Mouse (Mus musculus) hindbrain, postnatal 0 days (tissue): ENCODE results near the gene Tph2. TPM values are rescaled to one million over a fixed set of nuclear protein-coding genes. Genes with fewer than 3 reads are reported as not detected.

Source experiments
- ATAC-seq: fragments of 200-750 bp; cut with Nextera tagmentation; 2 replicates; pipeline ENCODE4 v1.8.0; 2017; ENCODE audit warnings: mild to moderate bottlenecking, moderate TSS enrichment, moderate library complexity
- DNase-seq: peaks from one replicate; pipeline ENCODE4 v3.0.0-alpha.2; 2015; ENCODE audit warnings: low spot score
- H3K27ac ChIP-seq: fragments of 300-500 bp; sonication (generic); 2 replicates; pipeline ENCODE4 v1.5.1; 2014; ENCODE audit warnings: mild to moderate bottlenecking
- H3K27me3 ChIP-seq: fragments of 300-500 bp; sonication (generic); 2 replicates; pipeline ENCODE4 v1.6.1; 2014; ENCODE audit warnings: low read length, mixed read lengths; ENCODE audit not compliant: insufficient read depth
- H3K36me3 ChIP-seq: fragments of 300-500 bp; sonication (generic); 2 replicates; pipeline ENCODE4 v1.6.1; 2014; ENCODE audit warnings: low read length, mixed read lengths; ENCODE audit not compliant: insufficient read depth
- H3K4me1 ChIP-seq: fragments of 300-500 bp; sonication (generic); 2 replicates; pipeline ENCODE4 v1.6.1; 2014; ENCODE audit warnings: antibody characterized with exemption, low read length, mixed read lengths; ENCODE audit not compliant: insufficient read depth
- H3K4me2 ChIP-seq: fragments of 300-500 bp; sonication (generic); 2 replicates; pipeline ENCODE4 v1.6.1; 2014; ENCODE audit warnings: low read depth, mild to moderate bottlenecking, low read length, moderate library complexity, mixed read lengths
- H3K4me3 ChIP-seq: fragments of 300-500 bp; sonication (generic); 2 replicates; pipeline ENCODE4 v1.5.1; 2014; ENCODE audit warnings: low read length
- H3K9ac ChIP-seq: fragments of 300-500 bp; sonication (generic); replicated peaks from 2 replicates; pipeline ENCODE4 v1.6.1; 2014; ENCODE audit warnings: mild to moderate bottlenecking, low read length, moderate library complexity, mixed read lengths
- H3K9me3 ChIP-seq: fragments of 300-500 bp; sonication (generic); 2 replicates; pipeline ENCODE4 v1.6.1; 2016; ENCODE audit warnings: low read length, mixed read lengths
- CTCF ChIP-seq: IDR thresholded peaks from 2 replicates; pipeline ENCODE4 v1.5.1; 2016; ENCODE audit warnings: antibody characterized with exemption, control low read depth, low read depth
- WGBS: fragments of 180-500 bp; shearing (Covaris S2); extraction: QIAGEN DNeasy Blood & Tissue Kit; methylation state at CpG from one replicate; pipeline ENCODE4 v1.1.7; 2014; 5-methylcytosine and 5-hydroxymethylcytosine counted together
- polyA plus RNA-seq: library from polyadenylated mRNA; unstranded; fragments of >200 nt; fragmentation: Nextera tagmentation; extraction: Ambion mirVana; gene quantifications from 2 replicates; pipeline ENCODE4 v1.2.1, GENCODE M21; 2015
- total RNA-seq: library from RNA; depleted of rRNA; stranded (reverse); fragments of >200 nt; gene quantifications from 2 replicates; pipeline ENCODE4 v1.2.3, GENCODE M21; 2014

Gene Tph2
- total and polyA plus RNA-seq, 2 experiments from 2014 or later, result 13.6 to 14.0 TPM

DNA sequence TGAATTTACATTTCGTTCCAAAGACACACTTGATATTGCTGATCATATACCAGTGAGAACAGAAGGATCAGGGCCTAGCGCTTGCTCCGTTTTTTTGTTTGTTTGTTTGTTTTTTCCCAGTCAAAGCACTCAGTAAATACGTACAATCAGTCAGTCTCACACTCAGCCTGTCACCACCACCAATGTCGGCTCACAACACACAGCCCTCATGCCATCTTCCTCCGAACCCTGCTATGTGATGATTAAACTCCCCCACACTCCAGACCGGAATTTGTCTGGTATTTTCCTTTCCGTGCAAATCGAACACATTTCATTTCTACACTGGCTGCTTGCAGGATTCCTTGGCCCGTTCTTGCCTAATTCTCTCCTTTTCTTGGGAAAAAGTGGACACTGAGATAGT, 11.5 kb downstream of the Tph2 start:
- ATAC-seq, result no peak
- H3K4me2 ChIP-seq, result no peak overlapping the region
- no peak for DNase-seq
- H3K9me3 ChIP-seq, result no peaks in the 10 kb centered on the region
- H3K27ac ChIP-seq, result no peak overlapping the region
- 82% methylated on average over 10 of the region's 10 CpGs for WGBS
- H3K36me3 ChIP-seq, result no peaks in the 10 kb centered on the region
- no peak overlapping the region for H3K9ac ChIP-seq
- H3K27me3 ChIP-seq, result no peaks in the 10 kb centered on the region
- H3K4me3 ChIP-seq, result no peak overlapping the region
- peaks cover 4% of the 10 kb centered on the region; the same call in 1 of the 2 replicates for H3K4me1 ChIP-seq
- TF ChIP-seq CTCF, result no peak

DNA sequence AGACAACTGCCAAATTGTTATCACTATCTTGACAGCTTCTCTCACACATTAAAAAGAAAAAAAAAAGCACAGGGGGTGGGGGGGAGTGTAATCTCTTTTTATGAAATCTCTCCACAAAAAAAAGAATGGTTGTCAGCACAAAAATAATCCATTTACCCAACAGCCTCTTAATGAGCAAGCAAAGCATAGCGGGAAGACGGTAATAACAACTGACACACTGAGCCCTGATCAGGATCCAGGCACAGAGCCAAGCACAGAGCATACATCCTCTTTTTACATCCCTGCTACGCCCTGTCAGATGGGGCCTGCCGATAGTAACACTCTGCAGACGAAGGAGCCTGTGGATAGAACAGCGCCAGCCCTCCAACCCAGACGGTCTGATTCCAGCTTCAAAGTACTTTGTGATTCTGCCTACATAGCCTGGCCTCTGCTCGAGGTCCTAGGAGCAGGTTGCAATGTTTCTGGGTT, 13.4 kb downstream of the Tph2 start:
- peak; percentile 84 for DNase-seq
- 22% methylated on average over 8 of the region's 8 CpGs for WGBS
- H3K4me3 ChIP-seq, result no peak overlapping the region
- peak; percentile 82 for ATAC-seq
- no peak overlapping the region for H3K9ac ChIP-seq
- H3K9me3 ChIP-seq, result no peaks in the 10 kb centered on the region
- H3K27me3 ChIP-seq, result no peaks in the 10 kb centered on the region
- H3K4me1 ChIP-seq, result peaks cover 4% of the 10 kb centered on the region; the same call in 1 of the 2 replicates
- H3K27ac ChIP-seq, result no peak overlapping the region
- no peak overlapping the region for H3K4me2 ChIP-seq
- no peak for TF ChIP-seq CTCF
- H3K36me3 ChIP-seq, result no peaks in the 10 kb centered on the region

DNA sequence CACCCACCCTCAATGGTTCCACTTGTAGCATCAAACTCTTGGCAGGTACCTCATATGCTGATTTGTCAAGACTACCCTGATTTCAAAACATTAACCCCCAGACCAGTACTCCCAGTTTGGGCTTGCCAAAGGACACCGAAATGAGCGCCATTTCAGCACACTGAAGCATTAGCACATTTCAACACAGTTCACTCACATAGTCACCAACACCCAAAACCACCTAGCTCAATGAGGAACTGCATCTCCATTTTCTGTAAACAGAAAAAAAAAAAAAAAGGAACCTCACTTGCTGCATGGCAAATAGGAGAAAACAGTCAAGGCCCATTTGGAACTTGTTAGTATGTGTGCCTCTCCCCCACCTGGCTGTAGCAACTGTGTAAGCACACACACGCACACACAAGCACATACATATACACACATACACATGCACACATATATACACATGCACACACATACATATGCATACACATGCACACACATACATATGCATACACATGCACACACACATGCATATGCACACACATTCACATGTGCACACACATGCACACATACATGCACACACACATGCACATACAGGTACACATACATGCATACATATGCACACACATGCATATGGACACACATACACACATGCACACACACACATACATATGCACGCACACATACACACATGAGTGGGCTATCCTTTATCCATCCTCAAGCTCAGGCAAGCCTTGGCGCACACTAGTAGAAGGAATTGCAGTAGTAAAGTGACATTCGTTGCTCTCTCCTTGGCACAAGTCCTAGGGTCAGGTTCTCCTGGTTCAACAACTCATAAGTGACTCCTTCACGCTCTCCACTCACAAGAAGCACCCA, 14.1 kb downstream of the Tph2 start:
- 71% methylated on average over 7 of the region's 7 CpGs for WGBS
- H3K27ac ChIP-seq, result no peak overlapping the region

DNA sequence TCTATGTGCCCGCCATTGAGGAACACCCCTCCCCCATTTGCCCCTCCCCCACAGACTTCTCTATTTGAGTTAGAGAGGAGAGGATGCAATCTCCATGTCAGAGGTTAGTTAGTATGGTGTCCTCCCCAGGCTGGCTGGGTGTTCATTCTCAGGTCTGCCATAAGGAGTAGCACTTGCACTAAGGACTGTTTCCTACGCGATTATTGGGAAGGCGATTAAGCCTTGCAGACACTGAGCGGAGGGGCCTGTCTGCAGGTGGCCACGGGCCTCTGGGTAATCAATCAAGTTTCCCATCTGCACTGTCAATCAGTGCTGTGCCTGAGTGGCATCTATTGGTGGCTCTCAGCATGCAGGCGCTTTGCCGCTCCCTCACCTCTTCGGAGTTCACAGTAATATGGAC, 15.4 kb downstream of the Tph2 start:
- 0 out of 2 replicates have a peak, but pooled peaks have one; percentile 8 for ATAC-seq
- H3K4me1 ChIP-seq, result peaks cover 4% of the 10 kb centered on the region; the same call in 1 of the 2 replicates
- no peak overlapping the region for H3K4me2 ChIP-seq
- 17% methylated on average over 9 of the region's 9 CpGs for WGBS
- H3K4me3 ChIP-seq, result no peak overlapping the region
- H3K9me3 ChIP-seq, result no peaks in the 10 kb centered on the region
- no peak for DNase-seq
- no peak overlapping the region for H3K27ac ChIP-seq
- H3K9ac ChIP-seq, result no peak overlapping the region
- TF ChIP-seq CTCF, result no peak
- H3K27me3 ChIP-seq, result no peaks in the 10 kb centered on the region
- no peaks in the 10 kb centered on the region for H3K36me3 ChIP-seq

More for the DNA sequence above, 14.1 kb downstream of the Tph2 start:
- no peak overlapping the region for H3K9ac ChIP-seq
- H3K9me3 ChIP-seq, result no peaks in the 10 kb centered on the region
- no peak overlapping the region for H3K4me2 ChIP-seq
- peaks cover 4% of the 10 kb centered on the region; the same call in 1 of the 2 replicates for H3K4me1 ChIP-seq
- H3K27me3 ChIP-seq, result no peaks in the 10 kb centered on the region
- peak; percentile 19 for ATAC-seq
- no peak overlapping the region for H3K4me3 ChIP-seq
- no peak for DNase-seq
- no peaks in the 10 kb centered on the region for H3K36me3 ChIP-seq
- no peak for TF ChIP-seq CTCF

DNA sequence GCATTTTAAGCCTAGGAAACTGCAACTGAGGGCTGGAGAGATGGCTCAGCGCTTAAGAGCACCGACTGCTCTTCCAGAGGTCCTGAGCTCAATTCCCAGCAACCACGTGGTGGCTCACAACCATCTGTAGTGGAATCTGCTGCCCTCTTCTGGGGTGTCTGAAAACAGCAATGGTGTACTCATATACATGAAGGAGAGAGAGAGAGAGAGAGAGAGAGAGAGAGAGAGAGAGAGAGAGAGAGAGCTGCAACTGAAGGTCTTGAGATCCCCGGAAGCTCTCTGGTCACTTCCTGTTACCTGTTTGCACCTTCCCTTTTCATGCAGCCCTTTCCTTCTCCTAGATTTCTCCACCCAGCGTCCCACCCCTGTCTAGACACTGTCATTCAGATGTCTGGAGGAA, 24.5 kb downstream of the Tph2 start:
- WGBS, result 77% methylated on average over 5 of the region's 5 CpGs
- DNase-seq, result no peak
- no peak overlapping the region for H3K4me2 ChIP-seq
- no peaks in the 10 kb centered on the region for H3K4me1 ChIP-seq
- no peak for ATAC-seq
- H3K27ac ChIP-seq, result no peak overlapping the region
- H3K9ac ChIP-seq, result no peak overlapping the region
- H3K27me3 ChIP-seq, result no peaks in the 10 kb centered on the region
- no peaks in the 10 kb centered on the region for H3K36me3 ChIP-seq
- no peak for TF ChIP-seq CTCF
- H3K9me3 ChIP-seq, result no peaks in the 10 kb centered on the region
- no peak overlapping the region for H3K4me3 ChIP-seq

DNA sequence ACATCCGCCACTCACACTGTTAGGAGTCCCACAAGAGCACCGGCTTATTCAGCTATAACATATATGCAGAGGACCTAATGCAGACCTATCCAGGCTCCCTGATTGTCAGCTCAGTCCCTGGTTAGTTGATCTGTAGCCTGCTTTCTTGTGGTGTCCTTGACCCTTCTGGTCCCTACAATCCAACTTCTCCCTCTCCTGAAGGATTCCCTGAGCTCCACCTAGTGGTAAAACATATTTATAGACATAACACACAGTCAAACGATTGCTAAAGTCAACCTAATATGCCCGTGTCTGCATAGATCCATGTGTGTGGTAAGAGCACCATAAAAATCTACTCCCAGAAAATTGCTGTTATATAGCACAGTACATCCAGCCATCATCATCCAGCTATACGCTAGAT, 37.5 kb downstream of the Tph2 start:
- no peak overlapping the region for H3K27ac ChIP-seq
- H3K9me3 ChIP-seq, result no peaks in the 10 kb centered on the region
- H3K27me3 ChIP-seq, result no peaks in the 10 kb centered on the region
- 70% methylated on average over 5 of the region's 5 CpGs for WGBS
- no peak overlapping the region for H3K9ac ChIP-seq
- no peak overlapping the region for H3K4me3 ChIP-seq
- DNase-seq (peak; percentile 64), ATAC-seq (no peak; the same call in 1 of the 2 replicates)
- no peak overlapping the region for H3K4me2 ChIP-seq
- H3K4me1 ChIP-seq, result no peaks in the 10 kb centered on the region; the same call in 1 of the 2 replicates
- TF ChIP-seq CTCF, result peak; percentile 71
- H3K36me3 ChIP-seq, result no peaks in the 10 kb centered on the region
